Mouse (Mus musculus): ENCODE results near the gene Lrrtm3. TPM values are rescaled to one million over a fixed set of nuclear protein-coding genes. Genes with fewer than 3 reads are reported as not detected.

Gene Lrrtm3
- not detected for polyA plus RNA-seq (2014; fragmentation: Illumina TruSeq; extraction: RNeasy Lipid Tissue Mini Kit (QIAGEN cat#74804); ENCODE audit: low read depth, low replicate concordance)

GRCm38 (mm10) chr10:64089680-64090460 lies at the start of gene Lrrtm3:
TSS of gene Lrrtm3 (minus strand) at chr10:64090277.

GRCm38 (mm10) chr10:63927334-63927733 lies 162.7 kb downstream of the Lrrtm3 start, which contains the start of gene Gm10118:
TSS of gene Gm10118 (minus strand) at chr10:63927434.

Other genes with a start within 250 kb of the Lrrtm3 start
- not detected for gene Gm10118, start 162.8 kb downstream of the Lrrtm3 start, polyA plus RNA-seq (2014; fragmentation: Illumina TruSeq; extraction: RNeasy Lipid Tissue Mini Kit (QIAGEN cat#74804); ENCODE audit: low read depth, low replicate concordance)